Mouse (Mus musculus): ENCODE data around the gene Ctsa.
"Not testable (repeated sequence)": the region's sequence is repeated elsewhere in the genome, so short reads cannot be mapped to it uniquely, and the experiment has no call there.

The Ctsa gene

DNA sequence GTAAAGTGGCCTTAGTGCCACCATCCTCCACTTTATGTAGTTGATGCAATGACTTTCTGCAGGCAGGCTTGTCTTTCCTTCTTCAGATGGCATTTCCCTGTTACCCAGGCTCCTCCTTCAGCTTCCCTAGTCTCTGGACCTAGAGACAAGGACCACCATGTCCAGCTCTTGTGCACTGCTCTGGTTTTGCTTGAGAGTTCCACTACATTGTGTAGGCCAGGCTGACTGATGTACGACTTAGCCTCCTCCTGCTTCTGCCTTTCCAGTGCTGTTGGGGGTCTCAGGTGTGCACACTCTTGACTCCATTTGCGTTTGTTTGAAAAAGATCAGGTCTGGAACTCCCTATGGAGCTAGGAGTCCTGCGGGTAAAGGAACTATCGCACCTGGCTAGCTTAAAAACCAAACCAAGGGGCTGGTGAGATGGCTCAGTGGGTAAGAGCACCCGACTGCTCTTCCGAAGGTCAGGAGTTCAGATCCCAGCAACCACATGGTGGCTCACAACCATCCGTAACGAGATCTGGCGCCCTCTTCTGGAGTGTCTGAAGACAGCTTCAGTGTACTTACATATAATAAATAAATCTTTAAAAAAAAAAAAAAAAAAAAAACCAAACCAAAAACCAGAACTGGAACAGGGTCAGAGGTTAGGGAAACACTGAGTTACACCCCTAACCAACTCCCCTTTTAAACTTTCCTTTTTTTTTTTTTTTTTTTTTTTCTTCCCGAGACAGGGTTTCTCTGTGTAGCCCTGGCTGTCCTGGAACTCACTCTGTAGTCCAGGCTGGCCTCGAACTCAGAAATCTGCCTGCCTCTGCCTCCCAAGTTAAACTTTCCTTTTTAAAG, 44.9 kb downstream of the Ctsa start:
- DNase-seq (ENCODE audit: low read depth, low spot score): not testable (repeated sequence)

DNA sequence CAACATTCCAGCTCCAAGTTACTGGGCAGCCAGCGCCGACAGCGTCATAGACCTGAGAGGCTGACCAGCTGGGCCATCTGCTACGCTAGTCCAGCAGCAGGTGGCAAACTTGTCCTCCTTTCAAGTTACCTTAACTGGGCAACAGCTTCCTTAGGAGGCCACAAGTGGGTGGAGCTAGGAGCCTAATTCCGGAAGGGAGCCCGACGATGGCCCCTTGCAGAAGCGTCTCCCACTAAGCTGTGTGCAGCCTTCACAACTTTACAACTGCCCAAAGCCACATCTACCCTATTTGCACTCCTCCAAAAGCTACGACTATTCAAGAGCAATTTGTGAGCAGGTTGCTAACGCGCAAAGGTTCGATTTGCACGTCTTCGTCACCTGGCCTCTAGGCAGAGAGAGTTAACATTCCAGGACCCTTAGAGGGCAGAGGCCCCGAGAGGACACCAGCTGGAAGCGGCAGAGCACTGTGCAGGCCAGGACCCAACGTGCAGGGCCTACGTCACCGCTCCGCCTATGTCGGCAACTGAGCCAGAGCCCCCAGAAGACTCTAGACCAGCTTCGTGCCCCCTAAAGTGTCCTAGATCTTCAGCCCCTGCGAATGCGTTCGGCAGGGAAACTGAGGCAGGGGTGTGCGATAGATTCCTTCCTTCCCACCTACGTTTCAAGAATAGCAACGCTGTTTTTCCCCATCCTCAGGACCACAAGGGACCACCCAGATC, 46.0 kb downstream of the Ctsa start:
- DNase-seq (ENCODE audit: low read depth, low spot score): no peak

DNA sequence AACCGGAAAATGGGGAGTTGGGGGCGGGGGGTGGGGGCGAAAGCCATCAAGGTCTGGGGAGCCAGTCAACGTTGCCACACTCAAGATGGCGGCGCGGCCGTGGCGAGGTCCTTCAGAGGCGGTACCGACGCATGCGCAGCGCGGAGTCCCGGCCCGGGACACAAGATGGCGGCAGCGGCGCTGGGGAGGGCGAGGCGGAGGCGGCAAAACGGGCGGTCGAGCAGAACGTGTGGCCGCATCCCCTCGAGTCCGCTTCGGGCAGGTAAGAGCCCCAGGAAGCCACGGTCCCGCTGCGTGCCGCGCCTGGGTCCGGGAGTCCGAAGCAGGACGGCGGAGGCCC, 46.5 kb downstream of the Ctsa start, which contains the start of gene Pcif1:
Gene Pcif1, plus strand, starts transcription at position 77 of the 340 bp plus-strand sequence.
- peak; percentile 57 for DNase-seq (ENCODE audit: low read depth, low spot score)

DNA sequence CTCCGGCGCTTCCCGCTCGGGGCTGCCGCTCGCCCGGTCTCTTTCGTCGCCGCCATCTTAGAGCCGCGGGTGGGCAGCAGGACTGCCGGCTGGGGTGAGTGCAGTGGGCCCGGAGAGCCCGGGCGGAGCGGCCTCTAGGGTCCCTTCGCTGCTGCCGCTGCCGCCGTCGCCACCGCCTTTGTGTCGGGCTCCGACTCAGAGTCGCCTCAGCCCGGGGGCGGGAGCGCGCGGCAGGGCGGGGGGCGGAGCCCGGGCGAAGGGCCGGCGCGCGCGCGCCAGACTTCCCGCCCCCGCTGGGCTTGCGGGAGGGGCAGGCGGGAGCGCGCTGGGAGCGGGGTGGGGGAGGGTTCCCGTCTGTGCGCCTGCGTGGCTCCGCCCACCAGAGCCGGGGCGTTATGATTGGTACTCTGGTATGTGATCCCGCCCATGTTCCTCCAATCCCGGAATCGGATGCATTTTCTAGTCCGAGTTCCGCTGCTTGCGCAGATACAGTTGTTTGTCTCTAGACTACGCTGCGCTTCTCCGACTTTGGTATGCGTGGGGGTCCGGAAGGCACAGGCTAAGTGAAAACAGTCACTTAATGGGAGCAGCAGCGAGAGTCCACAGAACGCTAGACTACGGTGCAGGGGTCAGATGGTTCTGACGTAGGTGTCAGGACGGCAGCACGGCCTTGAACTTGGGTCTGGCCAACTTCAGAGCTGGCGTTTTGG, 47.0 kb downstream of the Ctsa start:
- peak; percentile 95 for DNase-seq (ENCODE audit: low read depth, low spot score)

DNA sequence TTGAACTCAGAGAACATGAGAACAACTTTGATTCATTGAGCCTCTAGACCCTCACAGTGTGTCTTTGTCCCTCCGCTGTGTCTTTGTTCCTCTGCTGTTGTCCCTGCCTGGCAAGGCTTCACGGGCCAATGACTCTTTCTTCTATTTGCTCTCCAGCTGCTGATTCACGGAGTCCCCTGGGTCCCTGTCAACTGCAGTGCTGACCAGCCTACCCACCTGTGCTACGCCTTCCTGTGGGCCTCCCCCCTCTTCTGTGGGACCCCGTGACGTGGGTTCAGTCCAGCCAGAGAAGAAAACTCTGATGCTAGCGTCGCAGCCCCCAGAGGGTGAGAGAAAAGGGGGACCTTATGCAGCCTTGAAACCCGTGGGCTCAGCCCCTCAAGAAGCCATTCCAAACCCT, 49.9 kb downstream of the Ctsa start:
- DNase-seq (ENCODE audit: low read depth, low spot score): no peak

DNA sequence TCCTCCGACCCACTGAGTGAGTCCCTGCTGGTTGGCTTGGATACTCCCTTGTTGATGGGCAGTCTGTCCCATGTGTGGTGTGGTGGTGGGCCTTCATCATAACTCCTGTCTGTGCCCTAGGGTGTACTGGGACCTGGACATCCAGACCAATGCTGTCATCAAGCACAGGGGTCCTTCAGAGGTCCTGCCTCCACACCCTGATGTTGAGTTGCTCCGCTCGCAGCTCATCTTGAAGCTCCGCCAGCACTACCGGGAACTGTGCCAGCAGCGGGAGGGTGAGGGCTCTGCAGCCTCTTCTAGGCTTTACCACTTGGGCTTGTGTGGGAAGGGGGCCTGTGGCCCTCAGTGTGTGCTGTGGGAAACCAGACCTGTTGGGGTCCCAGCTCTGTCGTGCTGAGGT, 53.1 kb downstream of the Ctsa start:
- no peak for DNase-seq (ENCODE audit: low read depth, low spot score)

DNA sequence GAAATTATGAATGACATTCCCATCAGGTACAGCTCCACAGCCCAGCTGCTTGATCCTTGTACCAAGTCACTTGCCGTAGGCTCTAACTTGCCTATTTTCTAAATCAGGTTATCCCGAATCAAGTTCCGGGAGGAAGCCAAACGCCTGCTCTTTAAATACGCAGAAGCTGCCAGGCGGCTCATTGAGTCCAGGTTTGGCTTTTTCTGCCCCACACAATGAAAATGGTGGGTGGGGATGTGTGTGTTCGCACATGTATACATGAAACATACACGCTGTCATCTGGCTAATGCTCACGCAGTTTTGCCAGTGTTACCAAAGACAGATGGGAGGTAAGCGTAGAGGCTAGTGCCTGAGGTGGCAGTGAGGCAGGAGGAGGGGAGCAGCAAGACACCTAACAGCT, 53.9 kb downstream of the Ctsa start:
- no peak for DNase-seq (ENCODE audit: low read depth, low spot score)

DNA sequence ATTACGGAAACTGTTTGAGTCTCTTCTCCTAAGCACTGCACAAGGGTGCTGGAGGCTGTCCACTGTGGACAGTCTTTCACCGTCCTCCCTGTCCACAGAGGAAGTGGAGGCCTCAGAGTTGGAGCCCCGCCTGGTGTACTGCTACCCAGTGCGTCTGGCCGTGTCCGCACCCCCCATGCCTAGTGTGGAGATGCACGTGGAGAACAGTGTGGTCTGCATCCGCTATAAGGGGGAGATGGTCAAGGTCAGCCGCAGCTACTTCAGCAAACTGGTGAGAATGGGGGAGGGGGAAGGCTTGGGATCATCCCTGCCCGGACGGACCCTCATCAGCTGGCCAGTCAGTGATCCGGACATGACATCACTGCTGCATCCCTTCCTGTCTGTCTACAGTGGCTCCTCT, 56.3 kb downstream of the Ctsa start:
- no peak for DNase-seq (ENCODE audit: low read depth, low spot score)

DNA sequence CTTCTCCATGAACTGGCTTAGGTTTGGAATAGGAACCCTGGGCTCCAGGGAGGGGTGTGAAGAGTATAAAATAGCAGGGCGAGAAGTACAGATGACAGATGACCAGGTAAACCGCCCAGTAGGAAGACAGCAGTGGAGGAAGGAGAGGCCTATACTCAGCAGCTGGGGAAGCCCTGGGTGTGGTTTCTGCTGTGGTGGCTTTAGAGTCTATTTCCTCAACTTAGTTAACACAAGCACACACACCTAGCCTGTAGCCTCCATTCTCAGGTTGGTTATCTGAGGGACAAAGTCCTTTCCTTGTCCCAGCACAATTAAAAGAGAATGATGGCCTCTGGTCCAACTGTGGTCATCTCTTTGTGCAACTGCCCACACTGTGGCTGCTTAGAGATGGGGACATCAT, 57.3 kb downstream of the Ctsa start:
- DNase-seq (ENCODE audit: low read depth, low spot score): no peak
